Mouse (Mus musculus) MEL (cell line): ENCODE data around the gene H2-Eb1.

ENCODE experiments used
- CTCF ChIP-seq, 3 experiments: IDR thresholded peaks in 2 of 3; conservative IDR thresholded peaks in 1 of 3; 2 replicates each; pipeline ENCODE4 v1.5.1; 2011 to 2012; ENCODE audit warnings: low read length in 3 of 3, low read depth in 2 of 3, mild to moderate bottlenecking in 2 of 3, improper control_type of control experiment in 1 of 3, inconsistent platforms in 1 of 3, mixed read lengths in 1 of 3, moderate library complexity in 1 of 3; ENCODE audit not compliant: control insufficient read depth in 1 of 3, insufficient read depth in 1 of 3, poor library complexity in 1 of 3, severe bottlenecking in 1 of 3
- GATA1 ChIP-seq: IDR thresholded peaks from 2 replicates; pipeline ENCODE4 v1.6.1; 2011; ENCODE audit warnings: low read depth, low read length, improper control_type of control experiment
- MAX ChIP-seq: IDR thresholded peaks from 2 replicates; pipeline ENCODE4 v1.6.1; 2011; ENCODE audit warnings: low read length, improper control_type of control experiment
- NRF1 ChIP-seq: IDR thresholded peaks from 2 replicates; pipeline ENCODE4 v1.6.1; 2014; ENCODE audit warnings: low read depth, mild to moderate bottlenecking, inconsistent platforms, low read length, improper control_type of control experiment, moderate library complexity; ENCODE audit not compliant: poor library complexity, insufficient read depth, severe bottlenecking
- RAD21 ChIP-seq: IDR thresholded peaks from 2 replicates; pipeline ENCODE4 v1.6.1; 2011; ENCODE audit warnings: mild to moderate bottlenecking, low read depth, low read length, improper control_type of control experiment
- SMC3 ChIP-seq: IDR thresholded peaks from 2 replicates; pipeline ENCODE4 v1.6.1; 2011; ENCODE audit warnings: low read depth, low read length, improper control_type of control experiment
- USF2 ChIP-seq, 2 experiments: IDR thresholded peaks; 2 replicates each; pipeline ENCODE4 v1.6.1; 2011 to 2012; ENCODE audit warnings: improper control_type of control experiment in 2 of 2, low read length in 2 of 2, borderline replicate concordance in 1 of 2, inconsistent platforms in 1 of 2, low read depth in 1 of 2, mild to moderate bottlenecking in 1 of 2; ENCODE audit not compliant: insufficient read depth in 1 of 2

DNA sequence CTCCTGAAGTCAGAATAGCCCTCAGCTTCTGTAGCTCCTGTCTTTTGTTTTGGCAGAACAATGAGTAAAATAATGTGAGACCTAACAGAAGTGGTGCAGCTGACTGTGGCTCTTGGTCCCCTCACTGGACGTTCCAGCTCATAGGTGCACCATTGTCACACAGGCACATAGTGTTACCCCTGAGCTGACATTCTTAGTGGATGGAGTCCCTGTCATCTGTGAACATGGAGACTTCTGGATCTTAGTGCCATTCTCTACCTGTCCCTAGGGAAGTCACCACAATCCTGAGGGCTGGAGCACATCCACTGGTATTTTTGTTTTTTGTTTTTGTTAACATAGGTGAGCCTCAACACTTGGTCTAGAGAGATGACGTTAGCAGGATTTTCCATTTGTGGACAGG is 34.7 kb upstream of the H2-Eb1 start:
- no peak for TF ChIP-seq NRF1
- no peak for TF ChIP-seq USF2 (IDR thresholded peaks at IDR 0.05; ENCODE audit: borderline replicate concordance in 1 of 2, insufficient read depth in 1 of 2, low read depth in 1 of 2, low read length in 2 of 2)
- TF ChIP-seq CTCF (IDR thresholded peaks at IDR 0.05 in 2 of 3, conservative IDR thresholded peaks at IDR 0.05 in 1 of 3; ENCODE audit: control insufficient read depth in 1 of 3, insufficient read depth in 1 of 3, low read depth in 2 of 3, low read length in 3 of 3, poor library complexity in 1 of 3, severe bottlenecking in 1 of 3) = no peak
- TF ChIP-seq SMC3 = no peak
- no peak for TF ChIP-seq MAX
- TF ChIP-seq GATA1 = no peak
- TF ChIP-seq RAD21 = no peak
